In the genomic region with DNA sequence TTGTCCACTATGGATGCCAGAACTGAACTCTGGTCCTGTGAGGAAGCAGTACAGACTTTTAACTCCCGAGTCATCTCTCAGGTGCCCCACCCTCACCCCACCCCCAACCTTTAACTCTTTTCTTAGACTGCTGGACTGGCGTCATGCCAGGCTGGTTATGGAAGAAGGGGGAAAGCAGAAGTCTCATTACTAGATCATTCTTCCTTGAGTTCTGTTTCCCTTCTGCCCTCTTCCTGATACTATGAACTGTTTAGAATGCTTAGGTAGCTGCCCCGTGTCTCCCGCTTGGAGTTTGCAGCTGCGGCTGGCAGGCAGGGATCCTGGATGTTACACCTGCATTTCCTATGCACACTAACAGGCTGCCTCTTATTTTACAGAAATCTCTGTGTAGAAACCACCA, we compare ENCODE assay signal across 24 mouse cellular contexts. TPM values are rescaled to one million over a fixed set of nuclear protein-coding genes. Genes with fewer than 3 reads are reported as not detected.
A peak's percentile ranks its signal among the peaks of the same experiment; 100 is the strongest.
DNase-seq lines count a peak whose midpoint lies in the region; ATAC-seq and TF ChIP-seq lines count a peak whose summit lies in the region.
"Had no signal": no experiment of that assay in that cellular context is flagged by ENCODE, and none has a peak within 500 bp of the region (broad histone marks: within the 10 kb centered on the region; RNA-seq: fewer than 3 reads in every experiment).

No protein-coding gene starts in this region.

- no peak for TF ChIP-seq RAD21 in CH12.LX (IDR thresholded peaks at IDR 0.05; ENCODE audit: low read depth, low read length)

- dilution Hi-C loops in CH12.LX (cut with MboI; ENCODE audit: extremely low pct_ligation_motif_present, extremely low pct_unique_long_range_greater_than_20kb, low sequenced_read_pairs), result no loop called here

- 88% methylated on average over 5 of the region's 5 CpGs for WGBS in hindbrain, embryonic 14.5 days

- H3K4me1 ChIP-seq in CH12.LX (ENCODE audit: control insufficient read depth in 1 of 2, insufficient read depth in 2 of 2), result peaks cover 30 to 80% of the 10 kb centered on the region in 2 experiments
- no peaks in the 10 kb centered on the region for H3K4me1 ChIP-seq in hindbrain, embryonic 14.5 days (replicated peaks; ENCODE audit: control insufficient read depth, insufficient read depth, low read length)
- H3K4me1 ChIP-seq: forebrain, embryonic 13.5 days; heart, embryonic 15.5 days; hindbrain, embryonic 13.5 days; intestine, embryonic 15.5 days had no signal

- H3K27ac ChIP-seq in CH12.LX (ENCODE audit: insufficient read depth, low read depth), result peak overlapping the region; percentile 76
- no peak overlapping the region for H3K27ac ChIP-seq in hindbrain, embryonic 14.5 days
- H3K27ac ChIP-seq: embryonic facial prominence, embryonic 10.5 days; forebrain, embryonic 13.5 days; gastrocnemius, adult 2 months; heart, embryonic 15.5 days; hindbrain, embryonic 13.5 days; intestine, embryonic 15.5 days had no signal

- H3K4me3 ChIP-seq in CH12.LX (replicated peaks in 1 of 3; ENCODE audit: low read depth in 2 of 3, low read length in 2 of 3, poor library complexity in 1 of 3), result no peak overlapping the region
- H3K4me3 ChIP-seq in hindbrain, embryonic 14.5 days (replicated peaks; ENCODE audit: low read length), result no peak overlapping the region
- H3K4me3 ChIP-seq: embryonic facial prominence, embryonic 10.5 days; forebrain, embryonic 13.5 days; gastrocnemius, adult 2 months; heart, embryonic 15.5 days; hindbrain, embryonic 13.5 days; intestine, embryonic 15.5 days had no signal

- in situ Hi-C loops in CH12.LX (cut with MboI; ENCODE audit: low pct_ligation_motif_present, low pct_unique_long_range_greater_than_20kb, low sequenced_read_pairs), result no loop called here

- peak overlapping the region; percentile 94 for H3K4me2 ChIP-seq in CH12.LX (ENCODE audit: insufficient read depth, low read depth, poor library complexity, severe bottlenecking)
- H3K4me2 ChIP-seq in hindbrain, embryonic 14.5 days (replicated peaks), result no peak overlapping the region
- H3K4me2 ChIP-seq: forebrain, embryonic 13.5 days; heart, embryonic 15.5 days; hindbrain, embryonic 13.5 days; intestine, embryonic 15.5 days had no signal

- H3K36me3 ChIP-seq in CH12.LX (replicated peaks in 1 of 2; ENCODE audit: control insufficient read depth in 1 of 2, insufficient read depth in 1 of 2, low read length in 1 of 2), result peaks cover 41 to 64% of the 10 kb centered on the region in 2 experiments
- no peaks in the 10 kb centered on the region for H3K36me3 ChIP-seq in hindbrain, embryonic 14.5 days (replicated peaks; ENCODE audit: control insufficient read depth, insufficient read depth)
- H3K36me3 ChIP-seq: embryonic facial prominence, embryonic 10.5 days; heart, embryonic 15.5 days; hindbrain, embryonic 13.5 days; intestine, embryonic 15.5 days had no signal

- DNase-seq in 416B (ENCODE audit: low read depth) (peak; percentile 53), CH12.LX (ENCODE audit: extremely low read depth) (peak; percentile 79)
- no peak for DNase-seq in adrenal gland, adult (ENCODE audit: inconsistent age in 2 of 2, low spot score in 1 of 2)
- no peak for DNase-seq in ovary, postnatal 36 days (ENCODE audit: low spot score)
- DNase-seq in hindbrain, embryonic 14.5 days (ENCODE audit: low spot score), result no peak
- DNase-seq: adrenal gland, postnatal 14 days; cerebellum, adult 18-20 months; cerebellum, adult 9-11 months; cerebellum, postnatal 36 days; gastrocnemius, adult 2 months; gastrocnemius, postnatal 25 days; heart, adult 11 months; heart, postnatal 14 days had no signal

- H3K9ac ChIP-seq in CH12.LX (ENCODE audit: insufficient read depth, low read depth), result peak overlapping the region; percentile 55
- no peak overlapping the region for H3K9ac ChIP-seq in hindbrain, embryonic 14.5 days
- H3K9ac ChIP-seq: forebrain, embryonic 13.5 days; heart, embryonic 15.5 days; hindbrain, embryonic 13.5 days; intestine, embryonic 15.5 days had no signal

- TF ChIP-seq EP300 in CH12.LX (IDR thresholded peaks at IDR 0.05; ENCODE audit: low read length), result peak; percentile 63

- peaks cover 76% of the 10 kb centered on the region for H3K79me2 ChIP-seq in CH12.LX (replicated peaks; ENCODE audit: control insufficient read depth, extremely low read depth, insufficient read depth, poor library complexity, severe bottlenecking)

- peak; percentile 40 for ATAC-seq in common myeloid progenitor, adult 5-6 weeks (replicated peaks; ENCODE audit: low read depth, poor library complexity, severe bottlenecking)
- ATAC-seq in megakaryocyte progenitor cell, adult 5-6 weeks (replicated peaks; ENCODE audit: poor library complexity), result peak; percentile 37
- ATAC-seq in hindbrain, embryonic 14.5 days (ENCODE audit: low FRiP score), result no peak
- ATAC-seq in activated CD4-positive, CD25-positive, alpha-beta regulatory T cell, adult 4 months, result no peak
- ATAC-seq: CD4-positive, CD25-positive, alpha-beta regulatory T cell, adult 4 months; forebrain, embryonic 13.5 days; intestine, embryonic 15.5 days had no signal

- 0 out of 2 replicates have a peak, but pooled peaks have one; percentile 6 for TF ChIP-seq POLR2A in CH12.LX (IDR thresholded peaks at IDR 0.05; ENCODE audit: low read depth, low read length)

- no peaks in the 10 kb centered on the region for H3K27me3 ChIP-seq in CH12.LX (replicated peaks)
- no peaks in the 10 kb centered on the region for H3K27me3 ChIP-seq in hindbrain, embryonic 14.5 days (ENCODE audit: control insufficient read depth, insufficient read depth, low read length)
- H3K27me3 ChIP-seq: forebrain, embryonic 13.5 days; heart, embryonic 15.5 days; hindbrain, embryonic 13.5 days; intestine, embryonic 15.5 days had no signal

- peaks cover 2% of the 10 kb centered on the region for H3K9me3 ChIP-seq in CH12.LX (replicated peaks; ENCODE audit: low read length)
- H3K9me3 ChIP-seq in hindbrain, embryonic 14.5 days (ENCODE audit: control insufficient read depth, low read length), result peaks cover 9% of the 10 kb centered on the region; the same call in 1 of the 2 replicates
- H3K9me3 ChIP-seq: intestine, embryonic 15.5 days had no signal

- TF ChIP-seq CTCF in CH12.LX (conservative IDR thresholded peaks at IDR 0.05 in 1 of 2, IDR thresholded peaks at IDR 0.05 in 1 of 2; ENCODE audit: low read depth in 2 of 2, low read length in 2 of 2), result no peak

TF ChIP-seq in CH12.LX, 34 proteins besides CTCF, POLR2A, EP300 and RAD21 (continues in another document):
- 0 out of 2 replicates have a peak, but pooled peaks have one; percentile 33 for TF ChIP-seq ELF1 (IDR thresholded peaks at IDR 0.05; ENCODE audit: low read depth, low read length)
- no peak for TF ChIP-seq MXI1 (IDR thresholded peaks at IDR 0.05; ENCODE audit: low read depth, low read length)
- no peak for TF ChIP-seq RCOR1 (conservative IDR thresholded peaks at IDR 0.05; ENCODE audit: low read depth, low read length)
- 0 out of 2 replicates have a peak, but pooled peaks have one; percentile 28 for TF ChIP-seq HCFC1 (IDR thresholded peaks at IDR 0.05; ENCODE audit: low read depth, low read length)
- no peak for TF ChIP-seq GABPA (IDR thresholded peaks at IDR 0.05; ENCODE audit: insufficient replicate concordance, low read depth, low read length)
- no peak for TF ChIP-seq JUN (IDR thresholded peaks at IDR 0.05; ENCODE audit: insufficient read depth, low read depth, low read length)
- 0 out of 2 replicates have a peak, but pooled peaks have one; percentile 29 for TF ChIP-seq KAT2A (IDR thresholded peaks at IDR 0.05; ENCODE audit: insufficient replicate concordance, low read length)
- no peak for TF ChIP-seq ZC3H11A (IDR thresholded peaks at IDR 0.05; ENCODE audit: low read depth, low read length)
- TF ChIP-seq MAX (IDR thresholded peaks at IDR 0.05; ENCODE audit: low read length), result no peak
- TF ChIP-seq BHLHE40 (IDR thresholded peaks at IDR 0.05; ENCODE audit: low read depth, low read length), result peak; percentile 48
- TF ChIP-seq TBP (conservative IDR thresholded peaks at IDR 0.05; ENCODE audit: low read depth, low read length), result no peak
- TF ChIP-seq MEF2A (IDR thresholded peaks at IDR 0.05; ENCODE audit: borderline replicate concordance, low read depth, low read length), result peak; percentile 23; the same call in 1 of the 2 replicates
- no peak for TF ChIP-seq USF2 (conservative IDR thresholded peaks at IDR 0.05; ENCODE audit: low read depth, low read length)
- TF ChIP-seq NRF1 (IDR thresholded peaks at IDR 0.05; ENCODE audit: low read depth, low read length), result no peak
- TF ChIP-seq ETS1 (conservative IDR thresholded peaks at IDR 0.05; ENCODE audit: low read depth, low read length), result peak; percentile 30; the same call in 1 of the 2 replicates
- TF ChIP-seq E2F4 (IDR thresholded peaks at IDR 0.05; ENCODE audit: insufficient replicate concordance, low read depth, low read length), result no peak
- no peak for TF ChIP-seq USF1 (IDR thresholded peaks at IDR 0.05; ENCODE audit: low read depth, low read length)
- TF ChIP-seq SMC3 (IDR thresholded peaks at IDR 0.05; ENCODE audit: low read depth, low read length), result no peak; the same call in 1 of the 2 replicates
- no peak for TF ChIP-seq ZKSCAN1 (IDR thresholded peaks at IDR 0.05; ENCODE audit: borderline replicate concordance, low read depth, low read length)
- no peak; the same call in 1 of the 2 replicates for TF ChIP-seq TCF12 (IDR thresholded peaks at IDR 0.05; ENCODE audit: low read depth, low read length)
- TF ChIP-seq MAZ (IDR thresholded peaks at IDR 0.05; ENCODE audit: low read depth, low read length), result peak; percentile 86
- no peak for TF ChIP-seq PAX5 (IDR thresholded peaks at IDR 0.05; ENCODE audit: low read length)

RNA-seq across cellular contexts. Expression of a gene that starts 17.0 kb away (rescaled TPM):
- 88.4 and 102 TPM in 2 replicates for total RNA-seq in CH12.LX (2012; rRNA removed)
- 80.9 and 82.9 TPM in 2 replicates for total RNA-seq in CH12.LX (2014; rRNA removed)
- 90.2 and 95.9 TPM in 2 replicates for polyA plus RNA-seq in CH12.LX (2012; ENCODE audit: insufficient read length, low read depth)
- total RNA-seq in common myeloid progenitor, adult 5-6 weeks (2017), result 0.53 and 2.6 TPM in 2 replicates
- total RNA-seq in megakaryocyte progenitor cell, adult 5-6 weeks (2015), result 5.5 and 6.4 TPM in 2 replicates
- 6.8 and 9.8 TPM in 2 replicates for total RNA-seq in megakaryocyte progenitor cell, adult 5-6 weeks (2017)
- polyA plus RNA-seq in hindbrain, embryonic 14.5 days (2014; fragmentation: Nextera tagmentation; extraction: Ambion mirVana), result 1.3 and 1.7 TPM in 2 replicates
- polyA plus RNA-seq in activated CD4-positive, CD25-positive, alpha-beta regulatory T cell, adult 4 months (2017; shearing (Covaris generic)), result not detected
- polyA plus RNA-seq: CD4-positive, CD25-positive, alpha-beta regulatory T cell, adult 4 months had no signal

RNA-seq across cellular contexts. Expression of a gene that starts 36.2 kb away (rescaled TPM):
- total RNA-seq in CH12.LX (2012; rRNA removed) (4.1 and 4.2 TPM in 2 replicates), CH12.LX (2014; rRNA removed) (4.0 and 5.1 TPM in 2 replicates)
- 6.4 and 7.2 TPM in 2 replicates for polyA plus RNA-seq in CH12.LX (2012; ENCODE audit: insufficient read length, low read depth)
- 0.53 TPM in 1 of 2 replicates, not detected in the other for total RNA-seq in common myeloid progenitor, adult 5-6 weeks (2017)
- 0.17 and 0.34 TPM in 2 replicates for total RNA-seq in megakaryocyte progenitor cell, adult 5-6 weeks (2015)
- not detected in 2 replicates for total RNA-seq in megakaryocyte progenitor cell, adult 5-6 weeks (2017)
- polyA plus RNA-seq in hindbrain, embryonic 14.5 days (2014; fragmentation: Nextera tagmentation; extraction: Ambion mirVana), result not detected in 2 replicates
- polyA plus RNA-seq in activated CD4-positive, CD25-positive, alpha-beta regulatory T cell, adult 4 months (2017; shearing (Covaris generic)), result not detected
- total RNA-seq: adrenal gland, adult 18-20 months; gastrocnemius, postnatal 25 days; hematopoietic stem cell, adult 5-6 weeks had no signal
- polyA plus RNA-seq: CD4-positive, CD25-positive, alpha-beta regulatory T cell, adult 4 months; forebrain, embryonic 13.5 days; heart, embryonic 15.5 days; hindbrain, embryonic 13.5 days had no signal

Comparison
In these comparisons a context has a peak if more than half of its experiments do, and no peak if none do; other contexts are left out.
1. DNase-seq: peak in 416B (single experiment) and CH12.LX (single experiment); none in adrenal gland, adult (0 of 2), ovary, postnatal 36 days (single experiment) and hindbrain, embryonic 14.5 days (single experiment).
2. ATAC-seq: peak in common myeloid progenitor, adult 5-6 weeks (single experiment) and megakaryocyte progenitor cell, adult 5-6 weeks (single experiment); none in hindbrain, embryonic 14.5 days (single experiment) and activated CD4-positive, CD25-positive, alpha-beta regulatory T cell, adult 4 months (single experiment).
3. RNA of a gene that starts 17.0 kb away (total RNA-seq): 80.9 to 102 TPM in CH12.LX; 5.5 to 9.8 TPM in megakaryocyte progenitor cell, adult 5-6 weeks and 0.53 to 2.6 TPM in common myeloid progenitor, adult 5-6 weeks; every median in the first group is over 4 times any median in the second.